Mouse (Mus musculus) liver, postnatal 0 days (tissue): ENCODE measurements around the gene Pla2g4b.

Experiments used
- CTCF ChIP-seq: sonication (generic); IDR thresholded peaks from 2 replicates; pipeline ENCODE4 v1.5.1; 2016; ENCODE audit warnings: antibody characterized with exemption, low read depth
- EP300 ChIP-seq: IDR thresholded peaks from 2 replicates; pipeline ENCODE4 v1.6.1; 2016; ENCODE audit warnings: antibody characterized with exemption, low read depth, mild to moderate bottlenecking

- TF ChIP-seq CTCF, result no peak
- TF ChIP-seq EP300, result no peak
These were observed 29.2 kb upstream of the Pla2g4b start for GRCm38 (mm10) chr2:120003970-120004369.
